Mouse (Mus musculus) urinary bladder, postnatal 4 days (tissue): ENCODE measurements around the gene Olfr727.

ENCODE experiments used
- DNase-seq, 2 experiments: peaks; one replicate each; pipeline ENCODE4 v3.0.0; 2021 to 2022; ENCODE audit warnings: low spot score in 2 of 2

Olfr727 gene

DNA sequence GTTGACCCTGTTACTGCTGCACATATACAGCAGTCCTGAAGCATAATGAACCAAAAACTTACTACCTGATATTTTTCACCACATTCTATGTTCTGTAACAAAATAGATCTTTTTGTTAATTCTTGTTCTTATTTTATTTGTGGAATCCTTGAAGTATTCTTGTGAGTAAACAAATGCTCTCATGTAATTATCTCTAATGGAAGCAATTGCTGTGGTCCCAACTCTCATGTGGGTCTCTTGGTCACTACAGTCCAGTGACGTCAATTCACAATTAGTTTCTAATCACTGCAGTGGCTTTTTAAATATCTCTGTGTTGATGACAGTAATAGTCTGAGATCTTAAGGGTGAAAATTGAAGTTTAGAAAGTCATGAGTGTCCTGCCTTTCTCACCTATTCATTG is at the start of gene Olfr727:
Gene Olfr727, plus strand, starts transcription at position 301 of the 400 bp plus-strand sequence.
- no peak for DNase-seq

DNA sequence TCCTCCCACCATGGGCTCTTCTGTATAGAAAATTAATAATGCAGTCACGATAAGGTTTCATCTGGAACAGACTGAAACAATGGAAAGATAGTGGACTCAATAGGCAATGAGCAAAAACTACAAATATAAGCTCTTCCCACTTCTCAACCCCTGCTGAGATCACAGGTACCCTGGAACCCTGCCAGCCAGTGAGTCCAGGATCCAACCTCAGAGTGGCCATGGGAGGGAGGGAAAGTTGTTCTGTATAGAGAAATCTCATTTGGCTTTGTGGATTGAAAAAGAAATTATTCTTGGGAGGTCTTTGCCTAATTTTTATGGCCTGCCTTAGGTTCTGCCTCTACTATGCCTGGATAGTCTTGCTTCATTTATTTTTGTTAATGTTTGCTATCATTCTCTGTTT is 32.1 kb upstream of the Olfr727 start, which contains the start of gene Olfr726:
Gene Olfr726, minus strand, starts transcription at position 101 of the 400 bp plus-strand sequence.
- DNase-seq = no peak

DNA sequence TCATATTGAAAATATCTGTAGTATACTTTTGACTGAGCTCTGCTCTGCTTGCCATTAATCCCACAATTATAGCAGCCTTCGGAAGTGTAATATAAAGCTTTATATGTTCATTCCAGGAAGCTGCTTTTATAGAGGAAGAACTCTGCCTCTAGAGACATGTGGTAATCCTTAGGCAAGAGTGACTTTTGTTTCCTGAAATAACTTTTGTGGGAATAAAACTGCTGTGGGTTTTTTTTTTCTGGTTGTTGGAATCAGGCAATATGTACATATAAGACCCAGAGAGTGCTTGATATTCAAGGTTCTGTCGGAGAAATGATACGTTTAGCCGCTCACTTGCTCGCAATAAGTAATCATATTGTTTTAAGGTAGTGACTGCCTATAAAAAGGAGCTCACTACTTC is 19.6 kb downstream of the Olfr727 start, which contains the start of gene Olfr728:
Gene Olfr728, minus strand, starts transcription at position 101 of the 400 bp plus-strand sequence.
- no peak for DNase-seq

DNA sequence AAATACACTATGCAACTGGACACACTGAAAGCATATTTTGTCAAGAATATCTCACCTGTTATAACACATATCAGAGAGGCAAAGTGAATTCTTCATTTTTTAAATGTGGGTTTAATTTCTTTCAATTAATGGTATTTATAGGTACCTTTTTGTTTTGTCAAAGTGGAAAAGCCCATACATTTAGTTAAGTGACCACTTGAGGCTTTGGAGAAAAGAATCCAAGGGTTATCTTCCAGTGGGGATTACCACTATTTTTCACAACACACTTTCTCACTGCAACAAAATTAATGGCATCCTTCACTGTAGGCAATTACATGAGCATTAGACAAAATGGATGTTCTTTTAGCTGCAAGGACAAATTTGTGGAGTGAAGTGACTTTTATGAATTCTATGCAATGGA is 29.8 kb downstream of the Olfr727 start, which contains the start of gene Olfr729:
Gene Olfr729, minus strand, starts transcription at position 101 of the 400 bp plus-strand sequence.
- no peak for DNase-seq
